Mouse (Mus musculus): Measurements from ENCODE around the gene 1810049J17Rik. TPM values are rescaled to one million over a fixed set of nuclear protein-coding genes. Genes with fewer than 3 reads are reported as not detected.
A peak's percentile ranks its signal among the peaks of the same experiment; 100 is the strongest.

Gene 1810049J17Rik
- polyA plus RNA-seq, 1 experiment from 2014 or later: 0.54 TPM

DNA sequence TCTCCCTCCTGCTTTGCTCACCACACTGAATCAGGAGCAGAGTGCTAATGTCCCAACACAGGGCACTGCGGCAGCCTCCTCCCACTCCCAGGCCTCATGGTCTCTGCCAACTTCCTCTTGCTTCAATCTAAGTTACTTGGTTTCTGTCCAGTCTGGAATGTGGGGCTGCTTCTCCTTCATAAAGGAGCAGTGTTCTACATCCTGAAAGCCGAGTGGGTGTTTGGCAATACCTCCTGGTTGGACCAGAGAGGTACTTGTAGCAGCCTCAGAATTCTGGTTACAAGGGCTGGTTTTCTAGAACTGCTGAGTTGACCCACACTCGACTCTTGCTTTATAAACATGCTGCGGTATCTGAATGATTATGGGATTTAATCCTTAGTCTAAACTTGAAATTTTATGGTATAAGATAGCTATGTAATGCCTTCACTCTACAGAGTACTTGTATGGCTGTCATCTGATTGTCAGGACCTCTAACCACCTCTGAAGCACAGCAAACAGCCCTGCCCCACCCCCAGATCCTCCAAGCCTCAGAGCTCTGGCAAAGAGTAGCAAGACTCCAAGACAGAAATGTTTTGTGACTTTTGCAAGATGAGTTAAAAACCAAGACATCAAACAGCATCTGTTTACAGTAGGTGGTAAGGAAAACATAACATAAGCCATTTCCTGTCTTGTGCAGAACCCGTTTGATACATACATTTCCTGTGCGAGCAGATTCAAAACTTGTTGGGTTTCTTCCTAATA lies 36.7 kb downstream of the 1810049J17Rik start:
- Histone ChIP-seq H3K4me2 (ENCODE audit: low read length) (no peak overlapping the region), H3K9me3 (ENCODE audit: control insufficient read depth, low read length) (peaks cover 3% of the 10 kb centered on the region; the same call in 1 of the 2 replicates), H3K27ac (replicated peaks in 1 of 2; ENCODE audit: control insufficient read depth in 1 of 2, insufficient read depth in 1 of 2, low read depth in 2 of 2, low read length in 2 of 2) (peak overlapping the region in 1 of 2 experiments; percentile 48; a peak in 2 of 4 replicates), H3K4me3 (ENCODE audit: control insufficient read depth in 1 of 2, insufficient read depth in 1 of 2, low read depth in 1 of 2, low read length in 2 of 2) (no peak overlapping the region), H3K9ac (ENCODE audit: low read length) (no peak overlapping the region), H3K36me3 (ENCODE audit: control insufficient read depth, insufficient read depth, low read length) (no peaks in the 10 kb centered on the region), H3K27me3 (ENCODE audit: control insufficient read depth, insufficient read depth, low read length) (no peaks in the 10 kb centered on the region), H3K4me1 (ENCODE audit: control insufficient read depth in 2 of 2, insufficient read depth in 2 of 2, low read length in 2 of 2) (peaks cover 0 to 2% of the 10 kb centered on the region in 2 experiments; a peak in 2 of 4 replicates)
- no peak for ATAC-seq (ENCODE audit: insufficient number of reproducible peaks, insufficient read depth, low FRiP score, low read depth)
- 57% methylated on average over 6 of the region's 6 CpGs for WGBS

- WGBS: 91% methylated on average over 1 of the region's 1 CpGs
Observed at GRCm38 (mm10) chr15:12279816-12280215, 41.9 kb downstream of the 1810049J17Rik start.

GRCm38 (mm10) chr15:12275091-12275623 lies 46.5 kb downstream of the 1810049J17Rik start:
- ATAC-seq (ENCODE audit: insufficient number of reproducible peaks, insufficient read depth, low FRiP score, low read depth): no peak
- 74% methylated on average over 4 of the region's 4 CpGs for WGBS
- Histone ChIP-seq H3K4me3 (ENCODE audit: control insufficient read depth in 1 of 2, insufficient read depth in 1 of 2, low read depth in 1 of 2, low read length in 2 of 2) (no peak overlapping the region), H3K36me3 (ENCODE audit: control insufficient read depth, insufficient read depth, low read length) (peaks cover 13% of the 10 kb centered on the region), H3K9me3 (ENCODE audit: control insufficient read depth, low read length) (no peaks in the 10 kb centered on the region), H3K9ac (ENCODE audit: low read length) (no peak overlapping the region), H3K4me1 (ENCODE audit: control insufficient read depth in 2 of 2, insufficient read depth in 2 of 2, low read length in 2 of 2) (peaks cover 0 to 3% of the 10 kb centered on the region in 2 experiments; a peak in 1 of 4 replicates), H3K4me2 (ENCODE audit: low read length) (no peak overlapping the region), H3K27me3 (ENCODE audit: control insufficient read depth, insufficient read depth, low read length) (no peaks in the 10 kb centered on the region), H3K27ac (replicated peaks in 1 of 2; ENCODE audit: control insufficient read depth in 1 of 2, insufficient read depth in 1 of 2, low read depth in 2 of 2, low read length in 2 of 2) (no peak overlapping the region)

More at GRCm38 (mm10) chr15:12279816-12280215, 41.9 kb downstream of the 1810049J17Rik start:
- H3K4me1 ChIP-seq (ENCODE audit: control insufficient read depth in 2 of 2, insufficient read depth in 2 of 2, low read length in 2 of 2): peaks cover 0 to 2% of the 10 kb centered on the region in 2 experiments; a peak in 2 of 4 replicates
- H3K36me3 ChIP-seq (ENCODE audit: control insufficient read depth, insufficient read depth, low read length): no peaks in the 10 kb centered on the region
- H3K27ac ChIP-seq (replicated peaks in 1 of 2; ENCODE audit: control insufficient read depth in 1 of 2, insufficient read depth in 1 of 2, low read depth in 2 of 2, low read length in 2 of 2): no peak overlapping the region
- H3K4me2 ChIP-seq (ENCODE audit: low read length): no peak overlapping the region
- H3K9ac ChIP-seq (ENCODE audit: low read length): no peak overlapping the region
- peaks cover 3% of the 10 kb centered on the region; the same call in 1 of the 2 replicates for H3K9me3 ChIP-seq (ENCODE audit: control insufficient read depth, low read length)
- no peak overlapping the region for H3K4me3 ChIP-seq (ENCODE audit: control insufficient read depth in 1 of 2, insufficient read depth in 1 of 2, low read depth in 1 of 2, low read length in 2 of 2)
- no peaks in the 10 kb centered on the region for H3K27me3 ChIP-seq (ENCODE audit: control insufficient read depth, insufficient read depth, low read length)
- ATAC-seq (ENCODE audit: insufficient number of reproducible peaks, insufficient read depth, low FRiP score, low read depth): no peak

DNA sequence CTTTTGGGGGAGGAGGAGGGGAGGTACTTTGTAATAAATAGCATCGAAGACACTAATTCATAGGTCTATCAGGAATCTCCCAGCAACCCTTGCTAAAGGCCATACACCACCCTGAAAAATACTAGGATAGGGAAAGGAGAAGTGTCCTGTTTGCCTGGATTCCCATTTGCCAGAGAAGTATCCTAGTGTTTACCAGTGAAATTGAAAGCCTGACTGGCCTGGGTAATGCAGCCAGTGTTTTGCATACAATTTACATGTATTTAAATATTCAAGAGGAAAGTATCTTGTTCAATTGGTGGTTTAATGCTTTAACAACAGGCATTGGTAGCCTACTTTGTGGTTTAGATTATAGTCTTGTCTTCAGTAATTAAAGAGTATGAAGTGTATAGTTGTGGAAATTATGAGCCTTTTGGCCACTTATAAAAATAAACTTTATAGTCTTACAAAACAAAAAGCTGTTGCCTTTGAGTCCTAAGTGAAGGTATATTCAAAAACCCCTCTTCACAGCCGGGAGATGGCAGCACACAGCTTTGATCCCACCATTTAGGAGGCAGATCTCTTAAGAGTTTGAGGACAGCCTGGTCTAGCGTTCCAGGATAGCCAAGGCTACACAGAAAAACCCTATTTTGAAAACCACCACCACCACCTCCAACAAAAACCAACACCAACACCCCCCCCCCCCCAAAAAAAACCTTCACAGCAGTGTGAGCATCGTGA lies 47.5 kb downstream of the 1810049J17Rik start:
- Histone ChIP-seq H3K9ac (ENCODE audit: low read length) (no peak overlapping the region), H3K4me2 (ENCODE audit: low read length) (no peak overlapping the region), H3K27me3 (ENCODE audit: control insufficient read depth, insufficient read depth, low read length) (no peaks in the 10 kb centered on the region), H3K27ac (replicated peaks in 1 of 2; ENCODE audit: control insufficient read depth in 1 of 2, insufficient read depth in 1 of 2, low read depth in 2 of 2, low read length in 2 of 2) (no peak overlapping the region), H3K4me3 (ENCODE audit: control insufficient read depth in 1 of 2, insufficient read depth in 1 of 2, low read depth in 1 of 2, low read length in 2 of 2) (no peak overlapping the region), H3K4me1 (ENCODE audit: control insufficient read depth in 2 of 2, insufficient read depth in 2 of 2, low read length in 2 of 2) (peaks cover 0 to 3% of the 10 kb centered on the region in 2 experiments; a peak in 1 of 4 replicates), H3K36me3 (ENCODE audit: control insufficient read depth, insufficient read depth, low read length) (peaks cover 23% of the 10 kb centered on the region), H3K9me3 (ENCODE audit: control insufficient read depth, low read length) (no peaks in the 10 kb centered on the region)
- no peak for ATAC-seq (ENCODE audit: insufficient number of reproducible peaks, insufficient read depth, low FRiP score, low read depth)
- 61% methylated on average over 4 of the region's 4 CpGs for WGBS

DNA sequence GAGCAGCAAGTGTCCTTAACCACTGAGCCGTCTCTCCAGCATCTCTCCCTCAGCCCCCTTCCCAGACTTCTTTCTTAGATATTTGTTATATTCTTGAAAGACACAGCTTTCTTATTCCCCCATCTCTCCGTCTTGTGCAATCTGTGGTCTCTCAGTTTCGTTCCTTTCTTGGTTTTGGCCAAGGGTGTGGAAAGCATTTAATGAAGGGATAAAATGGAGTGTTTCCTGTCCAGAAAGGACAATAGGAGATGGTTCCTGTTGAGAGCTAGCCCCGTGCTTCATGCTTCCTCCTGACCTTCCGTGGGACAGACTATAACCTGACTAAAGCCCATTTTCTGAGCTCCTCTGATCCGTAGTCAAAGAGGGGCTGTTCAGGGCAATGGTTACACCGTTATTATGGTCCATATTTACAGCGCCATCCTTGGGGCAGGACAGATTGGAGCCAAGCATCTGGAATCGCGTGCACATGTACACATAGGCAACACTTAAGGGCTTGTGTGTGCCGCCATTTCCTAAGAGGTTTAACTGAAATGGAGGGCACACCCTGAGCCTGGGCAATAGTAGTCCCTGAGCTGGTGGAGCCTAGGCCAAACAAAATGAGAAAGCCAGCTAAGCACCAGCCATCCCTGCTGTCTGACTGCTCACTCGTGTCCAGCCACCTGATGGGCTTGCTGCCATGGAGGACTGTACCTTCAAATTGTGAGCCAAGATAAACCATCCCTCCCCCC lies 48.2 kb downstream of the 1810049J17Rik start:
- Histone ChIP-seq H3K9ac (ENCODE audit: low read length) (no peak overlapping the region), H3K36me3 (ENCODE audit: control insufficient read depth, insufficient read depth, low read length) (peaks cover 30% of the 10 kb centered on the region), H3K9me3 (ENCODE audit: control insufficient read depth, low read length) (no peaks in the 10 kb centered on the region), H3K4me2 (ENCODE audit: low read length) (no peak overlapping the region), H3K27me3 (ENCODE audit: control insufficient read depth, insufficient read depth, low read length) (no peaks in the 10 kb centered on the region), H3K4me1 (ENCODE audit: control insufficient read depth in 2 of 2, insufficient read depth in 2 of 2, low read length in 2 of 2) (peaks cover 0 to 3% of the 10 kb centered on the region in 2 experiments; a peak in 1 of 4 replicates), H3K4me3 (ENCODE audit: control insufficient read depth in 1 of 2, insufficient read depth in 1 of 2, low read depth in 1 of 2, low read length in 2 of 2) (no peak overlapping the region), H3K27ac (replicated peaks in 1 of 2; ENCODE audit: control insufficient read depth in 1 of 2, insufficient read depth in 1 of 2, low read depth in 2 of 2, low read length in 2 of 2) (no peak overlapping the region)
- 77% methylated on average over 12 of the region's 12 CpGs for WGBS
- ATAC-seq (ENCODE audit: insufficient number of reproducible peaks, insufficient read depth, low FRiP score, low read depth): no peak

Other genes with a start within 250 kb of the 1810049J17Rik start
- 136 and 142 TPM in 2 replicates for gene Zfr, start 204.1 kb downstream of the 1810049J17Rik start, polyA plus RNA-seq (2014; fragmentation: Nextera tagmentation; extraction: Ambion mirVana)
- 13.6 and 15.4 TPM in 2 replicates for gene Mtmr12, start 116.9 kb downstream of the 1810049J17Rik start, polyA plus RNA-seq (2014; fragmentation: Nextera tagmentation; extraction: Ambion mirVana)
- 85.4 and 87.7 TPM in 2 replicates for gene Golph3, start 449 bp downstream of the 1810049J17Rik start, polyA plus RNA-seq (2014; fragmentation: Nextera tagmentation; extraction: Ambion mirVana)